Mouse (Mus musculus) monocyte, adult 5-6 weeks (primary cell): ENCODE results near the gene Camta2. TPM values are rescaled to one million over a fixed set of nuclear protein-coding genes. Genes with fewer than 3 reads are reported as not detected.

ENCODE experiments used
- ATAC-seq: fragments of 153-309, 156-312 bp; replicated peaks from 2 replicates; pipeline ENCODE4 v1.8.0; 2017; ENCODE audit warnings: mild to moderate bottlenecking; ENCODE audit not compliant: low TSS enrichment, insufficient number of reproducible peaks, severe bottlenecking, poor library complexity, low FRiP score
- total RNA-seq: library from RNA; stranded (forward); fragments of 200-1000, 200-491, 200-594 nt; gene quantifications from 3 replicates; pipeline ENCODE4 v1.2.3, GENCODE M21; 2017

Gene Camta2
- total RNA-seq, 1 experiment from 2014 or later: 8.9 TPM

DNA sequence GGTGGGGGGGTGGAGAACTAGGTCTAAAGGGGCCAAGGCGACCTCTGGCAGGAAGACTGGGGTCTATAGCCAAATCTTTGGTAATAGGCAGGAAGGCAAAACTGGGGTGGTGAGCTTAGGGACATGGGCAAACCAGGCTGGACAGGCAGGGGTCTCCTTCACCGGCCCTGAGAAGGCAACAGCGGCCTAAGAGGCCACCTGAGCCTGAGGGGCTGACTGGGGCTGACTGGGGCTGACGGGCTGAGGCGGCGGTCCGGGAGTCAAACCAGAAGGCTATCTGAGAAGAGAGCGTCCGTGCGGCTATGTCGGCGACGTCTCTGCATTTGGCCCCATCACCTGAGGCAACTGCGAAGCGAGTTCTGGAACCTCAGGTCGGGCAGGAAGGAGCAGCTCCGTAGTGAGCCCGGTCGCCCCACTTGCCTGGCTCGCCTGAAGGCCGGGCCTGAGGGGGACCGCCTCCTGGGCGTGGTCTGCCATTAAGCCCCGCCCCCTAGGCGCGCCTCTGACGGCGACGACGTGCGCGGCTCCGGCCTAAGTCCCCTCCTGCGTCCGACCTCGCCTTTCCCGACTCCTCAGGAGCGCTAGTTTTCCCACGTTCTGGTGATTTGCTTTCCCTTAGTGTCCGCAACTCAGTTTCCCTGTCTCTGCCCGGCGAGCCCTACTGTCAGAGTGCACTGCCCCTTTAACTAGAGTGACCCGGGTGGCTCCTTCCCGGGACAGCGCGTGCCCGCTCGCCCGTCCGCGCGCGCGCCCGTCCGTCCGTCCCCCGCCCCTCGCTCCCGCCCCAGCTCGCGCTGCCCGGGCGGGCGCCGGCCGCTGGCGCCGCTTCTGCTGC lies 12.0 kb upstream of the Camta2 start, which contains the start of the genes Inca1 and Kif1c:
TSS of gene Inca1 (minus strand) at position 434 of the 835 bp plus-strand sequence.
TSS of gene Kif1c (plus strand) at position 827 of the 835 bp plus-strand sequence.
- ATAC-seq: peak; percentile 94

DNA sequence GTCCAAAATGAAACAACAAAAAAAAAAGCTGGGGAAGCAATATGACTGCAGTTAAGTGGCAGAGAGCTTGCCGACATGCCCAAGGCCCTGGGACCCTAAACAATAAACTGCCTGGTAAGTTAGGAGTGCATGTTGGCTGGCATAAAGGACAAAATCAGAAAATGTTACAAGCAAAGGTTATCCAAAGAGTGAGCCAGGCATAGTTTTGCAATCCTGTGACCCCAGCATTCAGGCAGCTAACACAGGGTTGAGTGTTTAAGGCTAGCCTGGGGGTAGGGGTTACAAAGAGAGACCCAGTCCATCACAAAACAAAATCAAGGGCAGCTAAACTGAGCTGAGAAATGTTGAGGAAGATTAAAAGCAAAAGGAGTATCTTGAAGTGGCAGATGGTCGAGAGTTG lies 11.1 kb upstream of the Camta2 start:
- no peak for ATAC-seq

DNA sequence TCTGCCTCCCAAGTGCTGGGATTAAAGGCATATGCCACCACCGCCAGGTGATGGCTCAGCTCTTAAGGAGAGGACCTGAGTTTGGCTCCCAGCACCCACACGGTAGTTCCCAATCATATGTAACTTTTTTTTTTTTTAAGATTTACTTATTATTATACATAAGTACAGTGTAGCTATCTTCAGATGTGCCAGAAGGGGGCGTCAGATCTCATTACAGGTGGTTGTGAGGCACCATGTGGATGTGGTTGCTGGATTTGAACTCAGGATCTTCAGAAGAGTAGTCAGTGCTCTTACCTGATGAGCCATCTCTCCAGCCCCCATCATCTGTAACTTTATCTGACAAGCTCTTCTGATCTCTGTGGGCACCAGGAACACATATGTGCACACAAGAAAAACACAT lies 9.5 kb upstream of the Camta2 start:
- no peak for ATAC-seq

DNA sequence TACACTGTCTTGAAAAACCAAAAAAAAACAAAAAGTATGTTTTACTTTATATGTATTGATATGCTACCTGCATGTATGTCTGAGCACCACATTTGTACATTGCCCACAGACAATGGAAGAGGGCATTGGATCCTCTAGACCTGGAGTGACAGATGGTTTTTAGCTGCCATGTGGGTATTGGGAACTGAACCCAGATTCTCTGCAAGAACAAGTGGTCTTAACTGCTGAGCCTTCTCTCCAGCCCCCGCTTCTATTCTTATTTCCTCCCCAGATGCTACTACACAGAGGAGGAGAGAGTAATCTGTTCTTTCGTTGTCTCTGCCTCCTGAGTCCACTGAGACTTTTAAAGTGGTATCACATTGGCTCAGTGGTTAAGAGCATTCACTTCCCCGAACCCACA lies 5.6 kb upstream of the Camta2 start:
- ATAC-seq: no peak

DNA sequence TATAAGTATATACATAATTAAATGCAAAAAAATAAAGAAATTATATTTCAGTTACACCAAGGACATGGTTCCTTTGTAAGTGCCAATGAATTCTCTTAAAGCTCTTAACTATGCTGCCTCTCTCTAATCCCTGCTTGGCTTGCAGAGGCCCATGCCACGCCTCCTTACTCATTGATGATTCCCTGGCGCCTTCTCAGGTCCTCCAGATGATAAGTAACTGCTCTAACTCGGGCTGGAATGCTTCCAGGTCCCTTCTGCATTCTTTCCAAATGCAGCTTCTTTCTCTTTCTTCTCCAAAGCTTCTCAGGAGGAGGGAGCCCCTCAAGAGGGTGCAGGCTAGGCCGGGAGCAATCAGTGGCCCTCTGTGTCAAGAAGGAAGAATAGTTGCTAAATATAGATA lies 1.7 kb upstream of the Camta2 start:
- ATAC-seq: no peak

DNA sequence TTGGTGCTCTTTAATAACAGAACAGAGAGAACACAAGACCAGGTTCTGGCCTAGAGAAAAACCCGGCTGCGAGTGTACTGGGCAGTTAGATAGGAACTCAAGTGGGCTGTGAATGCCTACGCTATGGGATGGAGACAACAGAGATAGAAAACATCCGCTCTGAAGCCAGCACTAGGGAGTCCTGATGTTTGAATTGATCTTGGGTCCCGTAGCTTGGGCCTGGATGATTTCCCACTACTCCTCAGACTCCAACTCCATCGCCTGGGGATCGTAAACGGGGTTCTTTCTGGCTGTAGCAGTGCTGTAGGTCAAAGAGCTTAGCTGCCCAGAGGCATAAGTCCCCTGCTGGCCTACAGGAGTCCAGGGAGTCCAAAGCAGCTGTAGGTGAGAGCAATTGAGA lies 467 bp upstream of the Camta2 start:
- no peak for ATAC-seq

DNA sequence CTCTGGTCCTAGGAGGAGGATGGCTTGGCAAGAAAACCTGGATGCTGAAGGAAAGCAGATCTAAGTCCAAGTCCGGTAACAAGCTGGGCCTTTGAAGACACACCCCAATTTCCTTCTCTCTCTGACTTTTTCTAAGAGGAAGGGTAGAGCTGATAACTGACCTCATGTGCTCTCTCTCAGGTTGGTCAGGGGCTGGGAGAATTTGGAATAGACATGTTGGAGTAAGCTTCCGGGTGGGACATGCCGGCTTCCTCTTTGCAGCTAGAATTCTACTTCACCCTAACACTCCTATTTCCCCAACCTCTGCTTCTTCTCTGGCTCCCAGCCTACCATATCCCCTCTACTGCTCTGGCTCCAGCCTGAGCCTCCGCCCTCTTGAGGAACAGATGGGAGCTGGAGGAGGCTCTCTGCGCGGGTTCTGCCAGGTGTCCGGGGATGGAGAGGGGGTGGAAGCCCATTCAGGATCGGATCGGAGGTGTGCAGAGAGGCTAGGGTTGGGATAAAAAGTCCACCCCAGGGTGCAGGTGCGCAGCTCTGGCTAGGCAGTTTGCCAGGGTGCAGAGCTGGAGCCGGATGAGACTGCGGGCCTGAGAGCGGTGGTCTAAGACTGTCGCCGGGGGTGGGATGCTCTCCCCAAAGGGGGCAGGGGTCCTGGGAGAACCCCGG lies 871 bp downstream of the Camta2 start:
- ATAC-seq: no peak; the same call in 1 of the 2 replicates

DNA sequence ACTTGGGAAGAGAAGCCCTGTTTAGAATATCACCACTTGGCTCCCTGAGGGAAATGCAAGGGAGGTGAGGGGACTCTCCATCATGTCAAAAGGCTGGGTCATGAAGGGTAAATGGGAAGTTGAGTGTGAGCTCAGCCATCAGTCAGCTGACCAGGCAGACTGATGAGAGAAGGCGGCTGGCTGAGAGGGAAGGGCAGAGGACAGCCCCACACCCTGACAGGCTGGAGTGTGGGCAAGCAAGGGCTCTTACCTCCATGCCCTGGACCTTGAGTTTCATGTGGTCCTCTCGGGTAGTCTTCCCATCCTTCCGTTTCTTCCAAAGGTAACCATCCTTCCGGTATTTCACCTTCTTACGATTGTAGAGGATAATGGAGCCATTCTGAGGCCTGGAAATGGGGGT lies 4.3 kb downstream of the Camta2 start:
- 0 out of 2 replicates have a peak, but pooled peaks have one; percentile 14 for ATAC-seq

DNA sequence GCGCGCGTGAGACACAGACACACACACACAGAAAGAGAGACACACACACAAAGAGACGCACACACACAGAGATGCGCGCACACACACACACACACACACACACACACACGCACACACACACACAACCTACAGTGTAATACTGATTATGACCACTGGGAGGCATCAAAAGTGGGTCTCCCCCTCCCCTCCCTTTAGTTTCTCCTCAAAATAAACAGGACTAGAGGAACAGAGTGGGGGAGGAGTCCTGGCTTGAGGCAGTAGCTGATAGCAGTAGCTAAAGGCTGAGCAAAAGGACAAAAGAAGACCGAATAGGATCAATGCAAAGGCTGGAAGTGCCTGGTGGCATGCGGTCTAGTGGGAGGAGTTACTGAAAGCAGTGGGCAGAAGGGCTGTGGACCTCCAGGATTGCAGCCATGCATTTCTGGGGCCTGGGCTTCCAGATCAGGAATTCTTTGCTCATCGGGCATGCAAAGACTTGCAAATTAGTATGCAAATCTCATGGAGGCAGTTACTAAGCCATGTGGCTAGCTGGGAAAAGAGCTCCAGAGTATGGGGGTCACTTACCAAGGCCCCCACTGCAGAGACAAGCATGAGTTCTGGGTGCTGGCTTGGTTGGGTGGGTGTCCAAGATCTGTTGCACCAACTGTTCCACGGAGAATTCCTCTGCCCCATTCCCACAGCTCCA lies 5.9 kb downstream of the Camta2 start:
- no peak for ATAC-seq

DNA sequence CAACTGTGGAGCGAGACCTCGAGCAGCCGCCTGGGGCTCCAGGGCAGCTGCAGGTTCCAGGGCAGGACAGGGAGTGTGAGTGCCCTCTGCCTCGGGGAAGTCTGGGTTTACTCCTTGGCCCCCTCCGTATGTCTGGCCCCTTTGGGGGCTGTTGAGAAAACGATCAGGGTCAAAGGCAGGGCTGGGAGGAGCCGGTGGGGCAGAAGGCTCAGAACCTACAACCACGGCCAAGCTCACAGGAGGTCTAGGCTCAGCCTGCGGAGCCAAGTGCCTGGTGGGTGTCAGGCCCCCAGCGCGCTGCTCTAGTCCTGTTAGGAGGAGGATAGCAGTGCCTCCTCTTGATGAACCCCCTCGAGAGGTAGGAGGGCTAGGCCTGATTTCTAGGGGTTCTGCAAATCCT lies 6.7 kb downstream of the Camta2 start:
- ATAC-seq: no peak

DNA sequence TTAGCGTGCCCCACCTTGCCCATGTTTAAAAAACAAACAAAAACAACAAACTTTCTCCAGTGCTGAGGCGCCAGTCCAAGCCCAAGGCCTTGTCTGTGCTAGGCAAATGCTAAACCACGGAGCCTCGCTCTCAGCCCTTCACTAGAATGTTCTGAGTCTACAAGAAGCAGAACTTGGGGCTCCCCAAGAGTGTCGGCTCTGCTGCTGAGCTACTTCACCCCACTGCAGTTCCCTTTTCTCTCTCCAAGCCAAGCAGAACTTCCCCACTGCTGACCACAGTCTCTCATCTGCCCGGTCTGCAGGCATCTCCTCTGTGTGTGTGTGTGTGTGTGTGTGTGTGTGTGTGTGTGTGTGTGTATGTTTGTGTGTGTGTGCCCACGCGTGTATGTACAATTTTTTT lies 8.0 kb downstream of the Camta2 start:
- peak; percentile 96 for ATAC-seq

DNA sequence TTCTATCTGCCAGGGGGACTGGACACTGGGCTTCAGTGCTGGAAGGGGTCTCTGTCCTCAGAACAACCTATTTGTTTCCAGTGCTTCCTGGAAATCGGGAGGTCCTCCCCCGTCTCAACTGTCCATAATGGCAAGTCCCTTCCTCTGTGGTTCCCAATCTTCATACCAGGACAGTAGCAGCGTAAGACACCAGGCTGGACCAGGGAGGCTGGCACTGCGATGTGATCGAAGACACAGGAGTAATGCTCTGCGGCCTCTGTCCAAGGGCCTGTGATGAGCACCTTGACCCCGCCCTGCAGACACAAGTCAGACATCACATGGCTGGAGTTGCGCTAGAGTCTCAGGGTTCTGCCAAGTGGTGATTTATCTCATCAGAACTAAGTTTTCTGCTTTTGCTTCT lies 8.5 kb downstream of the Camta2 start:
- no peak for ATAC-seq

DNA sequence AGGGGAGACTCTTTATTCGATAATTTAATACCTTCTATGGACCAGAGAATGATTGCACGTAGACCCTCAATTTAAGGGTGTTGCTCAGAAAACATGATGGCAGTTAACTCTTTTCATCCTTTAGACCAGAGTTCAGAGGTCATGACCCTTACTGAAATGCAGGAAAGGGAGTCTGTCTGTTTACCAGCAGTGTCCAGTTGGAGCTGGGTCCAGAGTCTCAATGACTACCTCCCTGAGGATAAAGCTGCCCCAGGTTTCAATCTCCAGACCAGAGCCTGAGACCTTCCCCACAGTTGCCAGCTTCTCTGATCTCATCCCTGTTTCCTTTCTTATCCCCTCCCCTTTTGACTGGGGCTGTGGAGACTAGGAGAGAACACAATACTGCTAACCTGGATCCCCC lies 9.3 kb downstream of the Camta2 start:
- no peak for ATAC-seq

DNA sequence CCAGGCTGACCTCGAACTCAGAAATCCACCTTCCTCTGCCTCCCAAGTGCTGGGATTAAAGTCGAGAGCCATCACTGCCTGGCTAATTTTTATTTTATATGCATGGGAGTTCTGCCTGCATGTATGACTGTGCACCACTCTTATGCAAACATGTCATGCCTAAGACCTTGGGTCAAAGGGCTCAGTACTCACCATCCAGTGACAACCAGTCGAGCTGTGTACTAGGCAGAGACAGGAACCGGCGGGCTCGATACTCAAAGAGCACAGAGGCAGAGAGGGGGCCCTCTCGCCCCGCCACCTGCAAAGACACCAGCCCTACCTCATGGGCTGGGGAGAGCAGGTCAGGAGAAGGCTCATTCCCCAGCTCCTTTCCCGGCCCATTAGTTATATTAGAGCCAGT lies 9.8 kb downstream of the Camta2 start:
- no peak for ATAC-seq

DNA sequence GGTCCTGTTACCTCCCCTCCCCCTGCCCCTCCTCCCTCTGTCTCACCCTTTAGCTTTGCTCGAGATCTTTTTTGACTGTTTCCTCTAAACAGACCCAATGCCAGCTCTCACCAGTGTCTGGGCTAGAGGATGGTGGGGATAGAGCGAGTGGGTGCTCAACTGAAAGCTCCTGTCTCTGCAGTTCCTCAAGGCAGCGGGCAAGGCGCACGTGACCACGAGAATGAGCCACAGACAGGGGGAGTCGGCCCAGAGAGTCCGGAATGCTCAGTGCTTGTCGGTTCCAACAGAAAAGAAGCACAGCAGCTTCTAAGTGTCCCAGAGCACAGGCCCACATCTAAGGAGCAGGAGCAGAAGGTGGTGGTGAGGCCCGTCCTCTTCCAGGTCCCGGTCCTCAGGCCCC lies 13.4 kb downstream of the Camta2 start:
- no peak for ATAC-seq

DNA sequence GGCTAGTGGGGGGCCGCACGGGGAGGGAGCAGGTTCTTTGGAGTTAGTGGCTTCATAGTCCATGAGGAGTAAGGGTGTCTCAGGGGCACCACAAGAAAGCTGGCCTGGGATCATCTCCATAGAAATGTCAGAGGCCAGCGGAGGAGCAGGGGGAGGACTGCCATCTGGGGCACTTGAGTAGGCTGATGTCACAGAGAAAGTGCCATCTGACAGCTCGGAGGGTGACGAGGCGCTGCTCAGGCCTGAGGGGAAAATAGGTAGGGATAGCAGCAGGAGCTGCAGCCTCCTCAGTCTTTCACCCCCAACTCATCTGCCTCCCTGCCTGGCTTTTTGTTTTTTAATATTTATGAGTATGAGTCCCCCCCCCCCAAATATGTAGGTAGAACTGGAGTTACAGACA lies 13.9 kb downstream of the Camta2 start:
- no peak for ATAC-seq

DNA sequence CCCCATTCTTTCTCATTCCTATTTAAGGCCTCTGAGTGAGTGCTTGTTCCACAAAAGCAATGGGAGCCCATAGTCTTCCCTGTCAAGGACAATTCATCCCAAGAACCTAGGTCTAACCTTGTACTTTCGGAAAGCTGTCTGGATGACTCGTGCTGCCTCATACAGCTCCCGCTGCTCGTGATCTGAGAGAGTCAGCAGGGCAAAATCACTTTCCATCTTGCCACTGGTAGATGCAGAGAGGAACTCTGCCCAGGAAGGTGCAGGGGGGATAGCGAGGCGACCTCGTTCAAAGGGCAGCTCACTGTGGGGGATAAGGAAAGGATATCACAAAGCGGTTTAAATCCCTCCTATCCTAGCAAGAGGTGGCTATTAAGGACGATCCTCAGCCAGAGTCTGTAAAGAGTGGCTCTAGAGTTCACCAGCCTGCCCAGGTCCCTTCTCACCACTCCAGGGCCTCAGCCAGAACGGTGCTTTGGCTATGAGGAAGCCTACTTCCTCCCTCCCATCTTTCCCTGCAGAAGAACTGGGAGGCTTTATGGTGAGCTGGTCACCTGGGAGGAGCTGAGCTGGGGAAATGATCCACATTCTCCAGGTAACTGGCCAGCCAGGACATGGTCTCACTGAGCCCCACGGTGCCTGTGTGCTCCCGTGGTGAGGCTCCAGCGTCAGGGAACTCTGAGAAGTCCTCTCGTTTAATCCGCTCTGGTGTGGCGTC lies 16.4 kb downstream of the Camta2 start:
- ATAC-seq: no peak

DNA sequence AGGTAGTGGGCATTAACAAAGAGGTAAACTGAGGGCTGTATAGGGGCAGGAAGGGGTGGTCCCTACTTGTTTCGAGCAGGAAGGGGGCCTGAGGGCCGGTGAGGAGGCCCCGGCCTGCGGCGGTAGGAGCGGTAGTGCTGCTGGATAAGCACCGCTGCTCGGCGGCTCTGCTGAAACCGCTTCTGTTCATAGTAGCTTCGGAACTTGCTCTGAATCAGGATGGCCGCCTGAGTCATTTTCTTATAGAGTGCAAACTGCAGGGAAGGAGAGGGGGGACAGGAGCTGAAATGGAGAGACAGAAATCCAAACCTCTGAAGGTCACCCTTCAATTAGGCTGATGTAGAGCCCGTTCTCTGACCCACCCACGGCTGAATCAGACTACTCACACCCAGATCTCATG lies 17.4 kb downstream of the Camta2 start:
- ATAC-seq: no peak
